Mouse (Mus musculus) kidney, postnatal 36 days (tissue): Measurements from ENCODE around the gene Ece1.

ENCODE experiments used
- DNase-seq, 2 experiments: peaks; one replicate each; pipeline ENCODE4 v3.0.0; 2021 to 2022; ENCODE audit warnings: mixed read lengths in 2 of 2

The Ece1 gene

GRCm38 (mm10) chr4:137883513-137884150 is 21.6 kb downstream of the Ece1 start:
- no peak for DNase-seq

DNA sequence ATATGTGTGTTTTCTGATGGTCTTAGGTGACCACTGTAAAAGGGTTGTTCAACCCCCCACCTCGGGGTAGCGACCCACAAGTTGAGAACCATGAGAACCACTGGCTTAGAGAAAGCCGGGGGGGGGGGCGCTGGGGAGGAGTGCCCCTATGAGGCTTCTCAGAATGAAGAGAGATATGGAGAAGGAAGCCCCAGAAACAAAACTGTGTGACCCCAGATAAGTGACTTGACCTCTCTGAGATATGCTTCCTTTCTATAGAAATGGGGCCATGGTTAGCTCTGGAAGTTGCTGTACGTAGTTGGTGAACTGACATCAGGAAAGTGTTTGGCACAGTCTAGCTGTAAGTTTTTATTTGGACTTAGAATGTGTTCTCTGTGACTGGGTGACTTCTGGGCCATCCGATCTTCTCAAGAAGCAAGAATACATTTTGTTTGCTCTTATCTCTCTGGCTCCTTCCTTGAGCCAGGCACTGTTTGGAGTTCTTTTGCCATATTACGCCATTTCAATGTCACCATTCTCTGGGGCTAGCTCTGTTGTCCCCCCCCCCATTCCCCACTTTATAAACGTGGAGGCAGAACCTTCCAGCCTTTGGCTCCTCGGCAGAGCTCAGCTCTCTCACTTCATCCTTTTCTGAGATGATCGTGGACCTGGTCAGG is 25.4 kb downstream of the Ece1 start:
- no peak for DNase-seq

- DNase-seq = no peak
These were observed 26.0 kb downstream of the Ece1 start for GRCm38 (mm10) chr4:137887993-137888388.

DNA sequence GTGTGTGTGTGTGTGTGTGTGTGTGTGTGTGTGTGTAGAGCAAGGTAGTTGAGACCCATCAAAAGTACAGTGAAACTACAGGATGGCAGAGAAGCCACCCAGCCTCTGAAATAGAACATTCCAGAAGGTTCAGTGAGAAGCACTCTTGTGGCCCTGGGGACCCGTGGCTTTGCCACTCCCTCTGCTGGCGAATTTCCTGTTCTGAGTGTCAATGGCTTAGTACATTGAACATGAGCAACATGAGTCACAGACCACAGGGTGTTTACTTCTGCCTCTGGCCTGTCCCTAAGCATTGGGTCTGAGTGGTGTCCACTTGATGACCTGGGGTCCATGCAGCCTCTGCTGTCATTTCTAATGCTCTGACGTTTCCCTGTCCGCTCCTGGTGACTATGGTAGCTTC is 28.6 kb downstream of the Ece1 start:
- peak; percentile 59 to 72 for DNase-seq

DNA sequence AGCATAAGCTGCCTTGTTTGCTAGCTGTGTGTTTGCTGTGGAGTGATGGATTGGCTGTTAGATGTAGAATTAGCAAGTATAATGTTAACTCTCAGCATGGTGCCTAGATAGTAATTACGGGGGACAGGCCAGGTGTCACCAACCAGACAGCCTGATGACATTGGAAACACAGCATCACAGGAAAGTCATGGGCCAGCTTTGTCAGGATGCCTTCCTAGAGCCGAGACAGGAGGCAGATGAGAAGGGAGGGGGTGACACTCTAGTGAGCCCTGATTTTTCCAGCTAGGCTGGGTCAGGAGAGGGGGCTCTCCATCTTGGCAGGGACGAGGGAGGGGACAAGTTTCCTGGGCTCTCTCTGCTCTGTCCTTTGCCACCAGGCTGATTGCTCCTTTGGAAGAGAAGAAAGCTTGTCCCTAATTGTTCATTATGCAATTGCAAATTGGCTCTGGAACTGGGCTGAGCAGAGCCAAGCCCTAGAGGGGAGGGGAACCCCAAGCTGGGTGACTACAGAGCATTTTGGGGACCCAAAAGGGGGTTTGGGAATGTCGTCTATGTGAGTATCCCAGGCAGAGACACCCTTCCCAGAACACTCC is 29.6 kb downstream of the Ece1 start:
- DNase-seq = peak in 1 of 2 experiments; percentile 27

DNA sequence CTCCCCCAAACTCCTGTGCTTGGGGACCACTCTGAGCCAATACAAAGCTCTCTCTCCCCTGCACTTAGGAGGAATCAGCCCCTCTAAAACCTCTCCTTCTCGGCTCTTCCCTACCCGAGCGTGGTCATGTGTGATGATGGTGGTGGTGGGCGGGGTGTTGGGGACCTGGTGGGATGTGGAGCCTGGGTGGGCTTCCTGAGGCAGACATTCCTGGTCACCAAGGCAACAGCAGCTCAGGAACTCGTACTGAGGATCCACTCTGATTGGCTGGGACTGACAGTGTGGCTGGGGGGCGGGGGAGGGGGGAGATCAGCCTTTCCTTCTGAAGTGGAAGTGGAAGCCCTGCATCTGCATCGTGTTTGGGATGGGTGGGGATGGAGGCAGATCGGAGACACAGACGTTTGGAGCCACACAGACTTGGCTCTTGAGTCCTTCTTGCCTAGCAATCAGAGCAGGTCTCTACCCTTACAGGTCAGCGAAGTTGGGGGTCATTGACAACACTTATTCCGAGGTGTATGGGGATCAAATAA is 30.7 kb downstream of the Ece1 start:
- DNase-seq = no peak

DNA sequence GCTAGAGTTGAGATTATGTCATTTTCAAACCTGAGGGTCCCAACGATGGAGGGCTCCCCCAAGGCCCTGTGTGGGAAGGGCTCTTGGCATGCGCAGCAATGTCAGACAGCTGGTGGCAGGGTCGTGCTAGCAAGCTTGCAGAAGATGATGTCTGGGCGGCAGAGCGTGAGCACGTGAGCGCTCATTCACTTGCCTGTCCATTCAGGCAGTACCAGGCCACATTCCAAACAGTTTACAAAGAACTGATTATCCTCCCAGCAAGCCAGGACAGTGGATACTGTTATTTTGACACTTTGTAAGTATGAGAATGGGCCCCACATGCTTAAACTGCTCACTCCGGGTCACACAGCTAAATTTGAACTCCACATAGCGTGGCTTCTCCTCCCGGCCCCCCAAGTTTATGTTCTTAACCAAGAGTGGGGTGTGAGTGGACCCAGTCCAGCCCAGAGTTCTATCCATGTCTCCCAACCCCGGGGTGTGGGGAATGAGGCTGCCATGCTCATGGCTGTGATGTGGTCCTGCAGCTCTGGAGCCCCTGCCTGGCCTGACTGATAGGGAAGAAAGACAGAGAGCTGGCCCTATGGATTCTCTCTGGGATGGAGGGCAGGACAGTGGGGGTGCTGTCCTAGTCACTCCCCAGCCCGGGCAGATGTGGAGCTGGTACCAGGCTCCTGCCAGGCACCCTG is 34.7 kb downstream of the Ece1 start:
- DNase-seq = peak in 1 of 2 experiments; percentile 32

DNA sequence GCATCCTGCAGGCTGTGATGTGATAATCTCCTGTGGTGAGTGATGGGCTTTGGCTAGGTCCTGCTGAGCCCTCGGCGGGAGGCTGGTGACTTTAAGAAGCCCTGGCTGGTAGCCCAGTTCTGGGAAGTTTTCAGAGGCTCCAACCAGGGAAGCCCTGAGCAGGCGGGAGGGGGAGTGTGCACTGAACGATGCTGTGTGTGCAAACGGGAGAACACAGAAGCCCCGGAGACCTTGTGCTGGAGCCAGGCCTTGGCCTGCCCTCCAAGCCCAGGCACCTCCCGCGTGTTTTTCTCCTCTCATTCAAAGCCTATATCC is 35.2 kb downstream of the Ece1 start:
- peak; percentile 86 to 87 for DNase-seq

- DNase-seq = no peak
These were observed 36.5 kb downstream of the Ece1 start for GRCm38 (mm10) chr4:137898490-137898889.

DNA sequence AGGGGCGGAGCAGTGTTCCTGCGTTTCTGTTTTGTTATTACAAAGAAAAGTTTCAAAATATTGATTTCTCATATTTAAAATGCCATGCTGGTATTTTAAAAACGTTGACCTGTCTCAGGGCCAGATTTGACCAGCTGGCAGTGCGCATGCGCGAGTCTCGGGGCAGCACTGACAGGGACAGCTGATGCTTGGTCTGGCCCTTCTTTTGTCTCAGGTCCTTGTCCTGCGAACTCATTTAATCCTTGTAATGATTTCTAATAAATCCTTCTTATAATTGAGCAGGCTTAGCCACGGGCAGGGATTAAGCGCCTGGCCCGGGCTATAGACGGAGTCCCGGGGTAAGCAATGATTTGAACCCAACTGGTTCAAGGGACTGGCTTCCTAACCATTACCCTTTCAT is 40.2 kb downstream of the Ece1 start:
- no peak for DNase-seq

- DNase-seq = no peak
These were observed 40.8 kb downstream of the Ece1 start for GRCm38 (mm10) chr4:137902873-137903272.

- no peak for DNase-seq
These were observed 43.0 kb downstream of the Ece1 start for GRCm38 (mm10) chr4:137904956-137905551.

- DNase-seq = peak in 1 of 2 experiments; percentile 16
These were observed 45.9 kb downstream of the Ece1 start for GRCm38 (mm10) chr4:137907979-137908378.

DNA sequence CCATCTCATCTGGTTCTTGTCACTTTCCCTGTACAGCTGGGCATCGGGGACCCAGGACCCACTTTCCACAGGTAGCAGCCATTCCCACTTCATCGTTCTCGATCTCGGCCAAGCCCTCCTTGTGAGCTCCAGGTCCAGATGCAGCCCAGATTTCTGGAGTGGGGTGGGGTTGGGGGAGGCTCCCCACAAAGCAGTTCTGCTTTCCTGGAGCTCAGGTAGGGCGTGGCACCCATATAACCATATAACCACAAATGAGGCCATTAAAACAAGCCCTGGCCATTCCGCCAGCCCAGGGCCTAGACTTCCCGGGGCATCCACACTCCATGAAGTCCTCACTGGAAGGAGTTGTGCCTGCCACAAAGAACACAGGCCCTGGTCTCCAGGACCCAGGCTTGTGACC is 46.5 kb downstream of the Ece1 start:
- DNase-seq = no peak

- DNase-seq = no peak
These were observed 46.9 kb downstream of the Ece1 start for GRCm38 (mm10) chr4:137908915-137909314.

DNA sequence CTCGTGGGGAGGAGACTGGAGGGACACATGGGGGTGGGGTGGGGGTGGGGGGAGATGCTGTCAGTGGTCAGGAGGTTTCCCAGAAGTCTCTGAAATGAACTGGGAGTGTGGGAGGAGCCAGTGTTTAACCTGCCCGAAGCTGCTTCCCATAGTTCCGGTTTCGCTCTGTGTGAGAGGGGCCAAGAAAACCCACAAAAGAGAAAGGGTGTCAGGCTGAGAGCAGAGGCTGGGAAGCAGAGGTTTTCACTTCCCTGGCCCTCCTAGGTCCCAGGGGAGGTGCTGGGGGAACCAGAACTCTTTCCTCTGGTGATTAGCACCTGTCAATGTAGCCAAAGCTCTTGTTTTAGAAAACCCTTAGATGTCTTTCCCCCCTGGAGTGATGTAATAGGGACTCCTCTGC is 47.4 kb downstream of the Ece1 start:
- DNase-seq = no peak

GRCm38 (mm10) chr4:137910382-137911009 is 48.5 kb downstream of the Ece1 start:
- peak; percentile 36 to 69 for DNase-seq

- no peak for DNase-seq
These were observed 49.6 kb downstream of the Ece1 start for GRCm38 (mm10) chr4:137911657-137912056.

DNA sequence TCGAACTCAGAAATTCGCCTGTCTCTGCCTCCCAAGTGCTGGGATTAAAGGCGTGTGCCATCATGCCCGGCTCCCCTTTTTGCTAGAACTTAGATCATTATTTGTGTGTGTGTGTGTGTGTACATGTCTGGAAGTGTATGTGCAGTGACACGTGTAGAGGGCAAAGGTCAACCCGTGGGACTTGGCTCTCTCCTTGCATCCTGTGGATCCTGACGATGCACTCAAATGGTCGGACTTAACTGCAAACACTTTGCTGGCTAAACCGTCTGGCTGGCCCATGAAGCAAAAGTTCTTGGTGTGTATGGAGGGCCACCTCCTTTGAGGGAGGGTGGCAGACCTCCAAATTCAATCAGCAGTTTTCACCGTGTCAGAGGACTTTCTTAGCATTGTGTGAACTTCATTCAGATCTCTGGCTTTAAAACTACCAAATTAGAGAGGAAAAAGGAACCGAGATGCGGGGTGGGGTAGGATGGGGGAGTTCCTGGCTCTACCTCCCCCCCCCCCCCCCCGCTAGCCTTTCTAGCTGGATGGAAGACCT is 50.8 kb downstream of the Ece1 start:
- peak; percentile 49 to 63 for DNase-seq

- DNase-seq = peak; percentile 78 to 87
These were observed 51.5 kb downstream of the Ece1 start for GRCm38 (mm10) chr4:137913321-137914057.

DNA sequence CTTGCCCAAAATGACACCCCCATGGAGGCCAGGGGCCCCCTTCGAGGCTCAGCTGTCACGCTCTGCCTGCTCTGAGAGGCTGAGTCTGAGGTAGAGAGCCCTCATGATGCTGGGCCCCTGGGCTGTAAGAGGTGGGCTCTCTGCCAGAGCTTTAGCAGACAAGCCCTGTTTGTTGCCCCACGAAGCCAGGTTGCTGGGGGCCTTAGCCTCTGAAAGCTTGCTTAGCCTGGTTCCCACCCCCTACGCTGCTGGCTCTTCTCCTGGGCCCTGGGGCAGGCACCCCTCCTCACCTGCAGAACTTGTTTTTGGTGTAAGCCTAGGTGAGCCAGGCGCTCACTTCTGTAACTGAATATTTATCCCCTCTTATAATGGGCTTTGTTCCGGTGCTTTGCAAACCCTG is 55.6 kb downstream of the Ece1 start:
- peak in 1 of 2 experiments; percentile 13 for DNase-seq

DNA sequence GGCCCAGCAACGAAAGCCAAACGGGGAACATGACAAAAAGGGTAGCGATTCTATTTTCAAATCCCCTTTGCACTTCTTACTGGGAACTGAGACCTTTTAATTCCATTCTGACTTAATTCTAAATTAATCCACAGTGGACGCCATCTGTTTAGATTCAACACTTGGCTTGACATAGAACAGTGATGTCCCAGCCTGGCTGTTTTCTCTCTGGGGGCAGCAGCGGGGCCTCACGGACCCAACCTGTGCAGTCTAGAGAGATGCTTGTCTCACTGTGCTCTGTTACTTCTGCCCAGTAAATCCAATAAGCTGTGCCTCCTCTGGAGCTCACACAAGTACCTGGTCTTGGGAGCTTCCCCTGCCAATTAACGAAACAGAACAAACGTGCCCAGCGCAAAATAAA is 56.5 kb downstream of the Ece1 start:
- no peak for DNase-seq
